Mouse (Mus musculus): ENCODE results near the gene Map3k1. TPM values are rescaled to one million over a fixed set of nuclear protein-coding genes. Genes with fewer than 3 reads are reported as not detected.
A peak's percentile ranks its signal among the peaks of the same experiment; 100 is the strongest.

The Map3k1 gene
- polyA plus RNA-seq (2016; fragmentation: Nextera tagmentation; extraction: Ambion mirVana), result 11.1 and 12.6 TPM in 2 replicates

DNA sequence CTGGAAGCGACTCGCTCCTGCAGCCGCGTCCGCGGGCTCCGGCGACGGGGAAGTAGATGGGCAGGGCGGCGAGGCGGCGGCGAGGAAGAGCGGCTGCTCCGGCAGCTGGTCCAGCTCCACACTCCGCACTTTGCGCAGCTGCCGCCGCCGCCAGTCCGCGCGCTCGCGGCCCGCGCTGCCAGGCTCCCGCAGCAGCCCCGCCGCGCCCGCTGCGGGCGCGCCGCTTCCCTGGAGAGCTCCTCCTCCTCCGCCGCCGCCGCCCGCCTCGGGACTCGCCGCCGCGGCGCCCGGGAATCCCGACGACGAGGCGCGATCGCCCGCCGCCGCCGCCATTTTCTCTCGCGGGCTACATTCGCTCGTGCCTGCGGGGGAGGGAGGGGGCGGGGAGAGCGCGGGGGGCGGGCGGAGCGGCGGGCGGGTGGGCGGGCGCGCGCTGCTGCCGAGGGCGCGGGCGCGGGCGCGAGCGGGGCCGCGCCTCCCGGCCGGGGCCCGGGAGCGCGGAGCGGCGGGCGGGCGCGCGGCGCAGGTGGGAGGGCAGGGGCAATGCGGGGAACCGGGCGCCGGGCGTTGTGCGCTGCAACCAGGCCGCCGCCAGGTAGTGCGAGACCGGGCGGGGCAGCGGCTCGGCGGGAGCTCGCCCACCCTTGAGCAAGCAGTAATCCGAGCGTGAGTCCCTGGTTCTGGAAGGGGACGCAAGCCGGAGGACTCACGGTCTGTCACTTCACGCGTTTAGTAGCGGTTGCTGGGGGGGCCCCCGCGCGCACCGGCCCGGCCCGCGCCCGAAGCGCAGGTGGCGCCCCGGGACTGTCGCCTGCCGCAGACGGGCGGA is at the start of gene Map3k1:
TSS of gene Map3k1 (minus strand) at position 357 of the 829 bp plus-strand sequence.
- under 1% methylated on average over 127 of the region's 136 CpGs for WGBS
- peaks cover 22% of the 10 kb centered on the region for H3K27me3 ChIP-seq (ENCODE audit: insufficient read depth, poor library complexity, severe bottlenecking)
- peak within 1 kb of the TSS; percentile 97 for H3K27ac ChIP-seq
- H3K4me1 ChIP-seq (replicated peaks), result peaks cover 39% of the 10 kb centered on the region
- H3K9me3 ChIP-seq, result no peaks in the 10 kb centered on the region
- peak; percentile 82 for DNase-seq (ENCODE audit: low spot score)
- no peaks in the 10 kb centered on the region for H3K36me3 ChIP-seq
- H3K4me3 ChIP-seq, result peak within 1 kb of the TSS; percentile 97

DNA sequence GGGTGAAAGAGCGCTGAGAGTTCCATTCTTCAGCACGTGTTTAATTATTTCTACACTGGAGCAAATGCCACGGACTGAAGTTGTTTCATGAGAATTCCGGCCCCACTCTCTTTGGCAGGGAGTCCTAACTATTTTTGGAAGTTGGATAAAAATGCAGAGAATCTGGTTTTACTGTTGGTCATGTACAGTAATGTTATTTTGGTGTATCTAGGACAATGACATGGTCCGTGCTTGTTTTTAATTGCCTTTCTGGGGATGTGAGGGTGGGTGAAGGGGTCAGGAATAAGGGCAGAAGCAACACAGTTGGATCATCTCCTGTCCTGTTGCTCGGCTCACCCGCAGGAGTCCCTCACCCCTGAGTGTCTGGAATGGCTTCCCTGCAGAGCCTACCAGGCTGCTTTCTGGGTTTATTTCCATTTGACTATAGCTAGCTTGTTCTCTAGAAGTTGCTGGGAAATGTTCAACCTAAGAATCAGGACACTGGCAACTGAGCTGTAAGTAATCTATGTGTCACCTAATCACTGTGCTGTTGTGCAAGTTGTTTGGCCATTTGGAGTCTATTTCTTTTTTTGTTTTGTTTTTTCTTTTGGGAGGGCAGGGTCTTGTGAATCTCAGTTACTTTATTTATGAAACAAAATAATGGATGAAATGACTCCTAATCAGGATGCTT is 48.1 kb upstream of the Map3k1 start:
- Histone ChIP-seq H3K36me3 (no peaks in the 10 kb centered on the region), H3K9me3 (no peaks in the 10 kb centered on the region), H3K4me1 (replicated peaks) (no peaks in the 10 kb centered on the region), H3K27ac (no peak overlapping the region), H3K27me3 (ENCODE audit: insufficient read depth, poor library complexity, severe bottlenecking) (no peaks in the 10 kb centered on the region), H3K4me3 (no peak overlapping the region)
- 72% methylated on average over 7 of the region's 7 CpGs for WGBS
- no peak for DNase-seq (ENCODE audit: low spot score)

DNA sequence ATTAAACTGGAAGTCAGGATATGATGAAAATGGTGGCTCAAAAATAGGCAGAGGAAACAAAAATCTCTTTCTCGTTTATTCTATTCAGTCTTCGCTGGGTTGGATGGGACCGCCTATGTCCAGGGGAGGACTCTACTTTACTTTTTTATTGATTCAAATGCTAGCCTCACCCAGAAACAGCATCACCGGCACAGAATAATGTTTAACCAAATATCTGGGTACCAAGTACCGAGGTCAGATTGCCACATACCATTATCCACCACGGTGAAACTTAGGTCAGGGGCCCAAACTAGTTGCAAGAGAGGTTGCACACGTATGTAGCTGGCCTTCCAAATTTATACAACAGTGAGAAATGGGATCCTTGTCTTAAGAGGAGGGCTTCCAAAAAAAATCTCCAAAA is 47.4 kb upstream of the Map3k1 start:
- Histone ChIP-seq H3K4me1 (replicated peaks) (no peaks in the 10 kb centered on the region), H3K27me3 (ENCODE audit: insufficient read depth, poor library complexity, severe bottlenecking) (no peaks in the 10 kb centered on the region), H3K36me3 (no peaks in the 10 kb centered on the region), H3K9me3 (no peaks in the 10 kb centered on the region), H3K4me3 (no peak overlapping the region), H3K27ac (no peak overlapping the region)
- no peak for DNase-seq (ENCODE audit: low spot score)
- 91% methylated on average over 7 of the region's 7 CpGs for WGBS

DNA sequence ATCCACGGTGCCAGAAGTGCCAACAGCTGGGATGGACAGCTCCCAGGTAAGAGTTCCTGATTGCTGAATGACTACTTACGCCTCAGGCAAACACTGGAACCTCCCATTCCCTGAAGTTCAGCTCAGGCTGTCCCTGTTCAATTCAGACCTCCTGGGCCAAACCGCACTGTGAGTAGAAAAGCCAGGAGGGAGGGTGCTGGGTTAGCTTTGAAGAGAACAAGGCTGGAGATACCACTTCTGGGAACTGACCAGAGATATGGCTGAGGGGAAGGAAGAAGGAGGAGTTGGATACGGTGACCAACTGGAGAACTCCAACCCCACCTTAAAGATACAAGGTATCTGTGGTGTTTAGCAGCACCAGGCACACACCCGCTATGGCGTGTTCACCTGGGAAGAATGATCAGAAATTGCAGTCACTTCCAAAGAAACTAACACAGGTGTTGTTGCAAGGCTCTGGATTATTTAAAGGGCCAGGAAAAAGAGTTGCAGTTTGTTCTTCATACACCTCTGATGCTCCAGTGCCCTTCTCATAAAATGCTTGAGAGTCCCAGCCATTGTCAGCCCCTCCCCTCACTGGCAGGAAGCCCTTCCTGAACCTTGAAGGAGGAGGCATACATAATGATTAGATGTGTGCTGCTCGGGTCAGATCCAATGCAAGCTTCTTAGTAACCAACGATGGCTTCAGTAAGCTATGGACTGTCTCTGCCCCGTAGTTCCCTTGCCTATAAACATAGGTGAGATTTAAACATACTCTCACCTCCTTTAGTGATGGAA is 43.8 kb upstream of the Map3k1 start:
- H3K4me3 ChIP-seq, result no peak overlapping the region
- WGBS, result 90% methylated on average over 9 of the region's 9 CpGs
- H3K9me3 ChIP-seq, result no peaks in the 10 kb centered on the region
- no peak overlapping the region for H3K27ac ChIP-seq
- H3K4me1 ChIP-seq (replicated peaks), result no peaks in the 10 kb centered on the region
- H3K27me3 ChIP-seq (ENCODE audit: insufficient read depth, poor library complexity, severe bottlenecking), result no peaks in the 10 kb centered on the region
- H3K36me3 ChIP-seq, result no peaks in the 10 kb centered on the region
- DNase-seq (ENCODE audit: low spot score), result no peak

DNA sequence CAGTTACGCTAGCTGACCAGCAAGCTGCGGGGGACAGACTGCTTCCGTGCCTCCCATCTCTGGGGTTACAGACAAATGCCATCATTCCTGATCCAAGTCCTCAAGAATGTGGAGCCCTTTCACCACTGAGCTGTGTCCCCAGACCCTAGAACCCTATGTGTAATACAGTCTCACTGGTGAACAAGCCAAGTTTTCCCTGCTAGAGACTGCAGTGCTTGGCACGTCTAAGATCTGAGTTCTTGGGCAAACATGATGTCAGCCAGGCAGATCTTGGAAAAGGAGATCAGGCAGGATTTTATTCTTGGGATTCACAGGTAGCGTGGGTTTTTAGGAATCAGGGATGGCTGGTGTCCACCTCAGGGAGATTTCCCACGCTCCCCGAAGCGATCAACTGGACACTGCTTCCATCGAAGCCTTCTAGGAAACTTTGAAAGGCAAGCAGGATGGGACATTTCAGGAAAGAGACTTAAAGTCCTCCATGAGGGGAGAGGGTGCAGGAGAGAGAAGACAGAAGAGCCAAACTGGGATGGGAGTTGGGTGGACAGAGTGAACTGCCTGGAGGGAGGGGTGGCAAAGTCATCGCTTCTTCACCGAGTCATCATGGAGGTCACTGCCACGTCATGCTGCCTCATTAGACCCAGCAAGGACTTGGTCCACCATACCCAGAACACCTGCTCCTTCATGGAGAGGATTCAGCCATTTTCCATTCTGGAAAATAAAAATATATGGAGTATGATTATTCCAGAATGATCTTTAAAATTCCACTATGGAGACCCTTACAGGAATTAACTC is 41.4 kb upstream of the Map3k1 start:
- no peaks in the 10 kb centered on the region for H3K36me3 ChIP-seq
- H3K27me3 ChIP-seq (ENCODE audit: insufficient read depth, poor library complexity, severe bottlenecking), result no peaks in the 10 kb centered on the region
- DNase-seq (ENCODE audit: low spot score), result no peak
- H3K9me3 ChIP-seq, result no peaks in the 10 kb centered on the region
- H3K27ac ChIP-seq, result no peak overlapping the region
- peaks cover 8% of the 10 kb centered on the region; the same call in 1 of the 2 replicates for H3K4me1 ChIP-seq (replicated peaks)
- H3K4me3 ChIP-seq, result no peak overlapping the region
- WGBS, result 94% methylated on average over 12 of the region's 12 CpGs

DNA sequence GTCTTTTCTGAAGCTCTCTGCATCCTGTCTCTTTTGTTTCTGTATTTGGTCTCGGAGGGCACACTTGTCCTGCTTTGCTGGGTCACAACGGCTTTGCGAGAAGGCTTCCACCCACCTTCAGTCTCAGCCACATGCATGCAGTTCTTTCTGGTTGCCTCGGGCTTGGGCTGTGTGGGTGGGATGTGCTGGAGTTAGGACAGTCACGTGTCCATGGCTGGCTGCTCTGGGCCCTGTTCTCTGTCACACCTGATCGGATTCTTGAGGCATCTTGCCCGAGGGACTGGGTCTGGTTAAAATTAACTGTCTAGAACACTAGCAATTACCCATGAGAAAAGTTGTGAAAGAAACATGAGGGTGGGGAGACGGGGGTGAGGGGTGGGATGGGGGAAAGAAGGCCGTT is 36.7 kb upstream of the Map3k1 start:
- Histone ChIP-seq H3K27me3 (ENCODE audit: insufficient read depth, poor library complexity, severe bottlenecking) (no peaks in the 10 kb centered on the region), H3K9me3 (no peaks in the 10 kb centered on the region), H3K4me3 (no peak overlapping the region), H3K4me1 (replicated peaks) (peaks cover 8% of the 10 kb centered on the region; the same call in 1 of the 2 replicates), H3K27ac (0 out of 2 replicates have a peak overlapping the region, but pooled peaks have one; percentile 25), H3K36me3 (no peaks in the 10 kb centered on the region)
- DNase-seq (ENCODE audit: low spot score), result peak; percentile 16
- WGBS, result 46% methylated on average over 9 of the region's 9 CpGs

DNA sequence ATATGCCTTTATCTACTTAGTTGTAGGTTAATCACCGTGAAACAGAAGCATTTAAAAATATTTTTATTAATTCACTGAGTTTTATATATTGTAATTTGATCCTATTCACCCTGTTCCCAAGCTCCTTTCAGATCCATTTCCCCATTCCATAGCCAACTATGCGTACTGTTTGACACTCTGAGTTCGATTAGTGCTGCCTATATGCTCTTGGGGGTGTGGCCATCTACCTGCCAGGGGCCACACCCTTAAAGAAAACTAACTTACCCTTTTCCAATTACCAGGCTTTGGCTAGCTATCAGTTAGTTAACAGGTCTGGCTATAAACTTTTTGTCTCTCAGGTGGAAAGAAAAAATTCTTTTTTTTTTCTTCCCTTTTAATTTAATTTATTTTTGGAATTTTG is 35.5 kb upstream of the Map3k1 start:
- Histone ChIP-seq H3K4me1 (replicated peaks) (peaks cover 8% of the 10 kb centered on the region; the same call in 1 of the 2 replicates), H3K4me3 (no peak overlapping the region), H3K27ac (no peak overlapping the region), H3K9me3 (no peaks in the 10 kb centered on the region), H3K36me3 (no peaks in the 10 kb centered on the region), H3K27me3 (ENCODE audit: insufficient read depth, poor library complexity, severe bottlenecking) (no peaks in the 10 kb centered on the region)
- 97% methylated on average over 3 of the region's 3 CpGs for WGBS
- DNase-seq (ENCODE audit: low spot score), result no peak

DNA sequence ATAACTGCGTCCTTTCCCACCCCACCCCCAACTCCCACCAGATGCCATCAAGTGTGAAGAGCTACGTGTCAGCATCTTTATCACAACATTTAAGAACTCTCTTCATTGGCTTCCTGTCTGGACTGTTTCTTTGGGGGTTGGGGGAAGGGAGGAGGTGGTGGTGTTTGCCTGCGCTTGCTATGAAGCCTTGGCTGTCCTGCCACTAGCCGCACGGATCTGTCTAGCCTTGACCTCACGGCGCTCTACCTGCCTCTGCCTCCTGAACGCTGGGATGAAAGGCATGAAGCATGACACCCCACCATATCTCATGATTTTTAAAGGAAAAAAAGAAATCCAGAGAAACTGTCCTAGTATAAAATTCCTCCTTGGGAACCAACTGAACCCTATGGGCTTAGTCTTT is 27.0 kb upstream of the Map3k1 start:
- H3K4me1 ChIP-seq (replicated peaks), result 0 out of 2 replicates have a peak, but pooled peaks cover 4% of the 10 kb centered on the region
- H3K9me3 ChIP-seq, result no peaks in the 10 kb centered on the region
- no peak overlapping the region for H3K27ac ChIP-seq
- no peaks in the 10 kb centered on the region for H3K27me3 ChIP-seq (ENCODE audit: insufficient read depth, poor library complexity, severe bottlenecking)
- no peak for DNase-seq (ENCODE audit: low spot score)
- H3K36me3 ChIP-seq, result no peaks in the 10 kb centered on the region
- WGBS, result 67% methylated on average over 8 of the region's 8 CpGs
- no peak overlapping the region for H3K4me3 ChIP-seq

DNA sequence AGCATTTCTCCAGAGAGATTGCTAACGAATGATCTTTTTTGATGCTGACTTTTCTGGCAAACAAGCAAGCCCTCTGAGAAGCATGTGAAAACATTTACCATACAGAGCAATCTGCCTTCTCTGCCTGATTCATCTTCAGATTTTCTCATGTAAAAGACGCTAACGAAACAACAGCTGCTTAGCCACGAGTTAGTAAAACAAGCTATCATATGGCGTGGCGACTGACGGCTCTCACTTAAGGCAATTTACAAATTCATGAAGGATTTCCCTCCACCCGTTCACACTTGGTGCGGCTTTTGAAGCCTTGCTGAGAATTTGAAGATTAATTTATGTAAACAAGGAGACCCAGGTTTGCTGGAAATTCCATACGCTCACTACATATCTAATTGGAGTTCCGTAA is 25.8 kb upstream of the Map3k1 start:
- 75% methylated on average over 11 of the region's 11 CpGs for WGBS
- DNase-seq (ENCODE audit: low spot score), result no peak

DNA sequence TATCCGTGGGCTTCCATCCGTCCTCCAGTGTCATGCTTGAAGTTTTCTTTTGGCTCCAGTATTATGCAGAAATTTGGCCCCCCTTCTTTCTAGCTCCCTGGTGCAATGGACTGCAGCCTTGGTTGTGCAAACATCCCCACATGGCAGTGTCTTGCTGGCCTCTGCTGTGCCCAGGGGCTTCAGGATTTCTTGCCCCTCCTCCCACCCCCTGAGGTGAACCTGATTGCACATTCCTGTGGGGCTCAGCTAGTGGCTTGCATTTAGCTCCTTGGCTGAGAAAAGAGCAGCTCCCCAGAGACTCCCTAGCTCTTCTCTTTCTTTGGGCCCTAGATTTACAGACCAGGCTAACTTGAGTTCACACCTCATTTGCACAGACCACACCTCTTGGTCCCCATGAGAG is 20.7 kb upstream of the Map3k1 start:
- H3K9me3 ChIP-seq, result no peaks in the 10 kb centered on the region
- H3K27ac ChIP-seq, result no peak overlapping the region
- no peak for DNase-seq (ENCODE audit: low spot score)
- no peak overlapping the region for H3K4me3 ChIP-seq
- no peaks in the 10 kb centered on the region for H3K36me3 ChIP-seq
- no peaks in the 10 kb centered on the region for H3K27me3 ChIP-seq (ENCODE audit: insufficient read depth, poor library complexity, severe bottlenecking)
- 24% methylated on average over 2 of the region's 2 CpGs for WGBS
- H3K4me1 ChIP-seq (replicated peaks), result peaks cover 5% of the 10 kb centered on the region; the same call in 1 of the 2 replicates

More for the DNA sequence above, 25.8 kb upstream of the Map3k1 start:
- Histone ChIP-seq H3K4me3 (no peak overlapping the region), H3K4me1 (replicated peaks) (peaks cover 6% of the 10 kb centered on the region; the same call in 1 of the 2 replicates), H3K9me3 (no peaks in the 10 kb centered on the region), H3K36me3 (no peaks in the 10 kb centered on the region), H3K27me3 (ENCODE audit: insufficient read depth, poor library complexity, severe bottlenecking) (no peaks in the 10 kb centered on the region), H3K27ac (no peak overlapping the region)

DNA sequence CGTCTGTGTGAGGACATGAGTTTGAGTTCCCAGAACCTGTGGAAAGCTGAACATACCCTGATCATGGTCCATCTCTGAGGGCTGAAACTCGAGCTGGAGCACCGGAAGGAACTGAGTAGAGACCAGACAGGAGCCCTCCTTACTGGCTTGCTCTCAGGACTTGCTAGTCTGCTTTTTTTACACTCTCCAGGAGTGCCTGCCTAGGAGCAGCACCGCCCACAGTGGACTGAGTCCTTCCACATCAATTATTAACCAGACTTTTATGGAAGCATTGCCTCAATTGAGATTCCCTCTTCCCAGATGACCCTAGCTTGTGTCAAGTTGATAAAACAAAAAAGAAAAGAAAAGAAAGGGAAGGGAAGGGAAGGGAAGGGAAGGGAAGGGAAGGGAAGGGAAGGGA is 18.7 kb upstream of the Map3k1 start:
- Histone ChIP-seq H3K4me1 (replicated peaks) (peaks cover 5% of the 10 kb centered on the region; the same call in 1 of the 2 replicates), H3K4me3 (no peak overlapping the region), H3K27me3 (ENCODE audit: insufficient read depth, poor library complexity, severe bottlenecking) (no peaks in the 10 kb centered on the region), H3K9me3 (no peaks in the 10 kb centered on the region), H3K36me3 (no peaks in the 10 kb centered on the region), H3K27ac (no peak overlapping the region)
- DNase-seq (ENCODE audit: low spot score), result no peak
- 79% methylated on average over 4 of the region's 4 CpGs for WGBS

DNA sequence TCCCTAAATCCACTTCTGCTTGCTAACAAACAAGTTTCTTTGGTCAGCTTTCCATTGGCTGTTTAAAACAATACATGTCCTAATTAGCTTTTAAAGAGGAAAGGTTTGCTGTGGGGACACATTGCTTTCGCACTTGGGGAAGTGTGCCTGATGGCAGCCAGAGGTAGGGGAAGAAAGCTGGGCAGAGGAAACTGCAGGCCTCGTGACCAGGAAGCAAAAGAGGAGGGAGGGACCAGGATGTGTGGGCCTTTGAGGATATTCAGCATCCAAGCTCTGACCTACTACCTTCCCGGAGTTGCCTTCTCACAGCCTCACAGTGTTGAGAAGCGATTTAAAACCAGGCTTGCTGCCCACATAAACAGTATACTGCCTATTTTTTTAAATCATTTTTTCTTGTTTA is 15.4 kb upstream of the Map3k1 start:
- WGBS, result 72% methylated on average over 4 of the region's 4 CpGs
- no peak for DNase-seq (ENCODE audit: low spot score)
- no peak overlapping the region for H3K27ac ChIP-seq
- no peaks in the 10 kb centered on the region for H3K9me3 ChIP-seq
- H3K4me3 ChIP-seq, result no peak overlapping the region
- no peaks in the 10 kb centered on the region for H3K4me1 ChIP-seq (replicated peaks)
- H3K36me3 ChIP-seq, result no peaks in the 10 kb centered on the region
- H3K27me3 ChIP-seq (ENCODE audit: insufficient read depth, poor library complexity, severe bottlenecking), result no peaks in the 10 kb centered on the region
